Mouse (Mus musculus): ENCODE measurements around the gene Rb1. TPM values are rescaled to one million over a fixed set of nuclear protein-coding genes. Genes with fewer than 3 reads are reported as not detected.

Gene Rb1
- 7.6 and 12.9 TPM in 2 replicates for polyA plus RNA-seq (2021; fragmentation: Nextera tagmentation)
- long read RNA-seq, experiment 1, full-length matches to known transcripts, result 12 of 29 reads
- long read RNA-seq, experiment 1, partial matches to known transcripts, result 8 of 29 reads
- long read RNA-seq, experiment 1, other reads (novel, unspliced or antisense), result 9 of 29 reads
- long read RNA-seq, experiment 2, full-length matches to known transcripts, result 1 of 5 reads
- long read RNA-seq, experiment 2, partial matches to known transcripts, result 0 of 5 reads
- long read RNA-seq, experiment 2, other reads (novel, unspliced or antisense), result 4 of 5 reads

DNA sequence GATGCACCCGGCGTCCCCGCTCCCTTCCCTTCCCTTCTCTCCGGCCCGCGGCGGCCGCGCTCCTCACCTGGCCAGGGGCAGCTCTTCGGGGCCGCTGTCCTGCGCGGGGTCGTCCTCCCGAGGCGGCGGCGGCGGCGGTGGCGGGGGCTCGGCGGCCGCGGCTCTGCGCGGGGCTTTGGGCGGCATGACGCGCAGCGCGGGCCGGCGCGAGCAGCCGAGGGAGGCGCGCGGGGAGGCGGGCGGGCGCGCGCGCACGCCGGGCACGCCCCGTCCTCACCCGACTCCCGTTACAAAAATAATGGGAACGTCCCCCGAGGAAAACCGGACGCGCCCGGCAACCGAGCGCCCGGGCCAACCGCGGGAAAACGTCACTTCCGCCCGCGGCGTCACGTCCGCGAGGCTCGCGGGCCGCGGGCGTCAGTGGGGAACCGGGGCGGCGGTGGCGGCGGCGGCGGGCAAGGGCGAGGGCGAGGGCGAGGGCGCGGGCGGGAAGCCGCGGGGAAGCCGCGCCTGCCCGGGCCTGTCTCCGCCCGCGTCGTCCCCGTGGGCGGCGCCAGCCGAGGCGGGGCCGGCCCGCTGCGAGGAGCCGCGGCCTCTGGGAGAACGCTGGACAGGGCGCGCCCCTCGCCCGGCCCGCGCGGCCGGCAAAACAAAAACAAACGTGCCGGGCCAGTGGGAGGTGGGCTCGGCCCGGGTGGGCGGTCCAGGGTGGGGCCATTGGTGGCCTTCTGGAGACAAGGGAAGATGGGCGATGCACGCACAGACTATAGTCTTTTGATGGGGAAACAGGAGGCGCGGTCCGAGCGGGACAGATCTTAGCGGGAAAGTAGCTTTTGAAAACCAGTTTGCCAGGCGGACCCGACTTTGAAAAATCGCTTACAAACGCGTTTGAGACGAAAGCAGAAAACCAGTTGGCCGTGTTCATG is at the start of gene Rb1:
Gene Rb1, minus strand, starts transcription at position 367 of the 926 bp plus-strand sequence.

GRCm38 (mm10) chr14:73237848-73238321 is 87.7 kb downstream of the Rb1 start, which contains the start of gene Lpar6:
Gene Lpar6, plus strand, starts transcription at chr14:73237895.

Other genes starting within 250 kb of the Rb1 start
- 20.7 and 23.5 TPM in 2 replicates for gene Rcbtb2, start 202.8 kb downstream of the Rb1 start, polyA plus RNA-seq (2021; fragmentation: Nextera tagmentation)
- 1.2 and 1.3 TPM in 2 replicates for gene Lpar6, start 87.9 kb downstream of the Rb1 start, polyA plus RNA-seq (2021; fragmentation: Nextera tagmentation)
- 1,369 and 1,723 TPM in 2 replicates for gene Itm2b, start 59.5 kb upstream of the Rb1 start, polyA plus RNA-seq (2021; fragmentation: Nextera tagmentation)
- 26.0 and 34.0 TPM in 2 replicates for gene Med4, start 184.2 kb upstream of the Rb1 start, polyA plus RNA-seq (2021; fragmentation: Nextera tagmentation)
- gene Sucla2, start 199.5 kb upstream of the Rb1 start, polyA plus RNA-seq (2021; fragmentation: Nextera tagmentation), result 194 and 225 TPM in 2 replicates
- 2.4 and 3.1 TPM in 2 replicates for gene Nudt15, start 222.4 kb upstream of the Rb1 start, polyA plus RNA-seq (2021; fragmentation: Nextera tagmentation)